Mouse (Mus musculus): ENCODE results near the gene Fam3c. TPM values are rescaled to one million over a fixed set of nuclear protein-coding genes. Genes with fewer than 3 reads are reported as not detected.

Fam3c gene
- polyA plus RNA-seq, 2 experiments = 4.7 to 13.3 TPM

DNA sequence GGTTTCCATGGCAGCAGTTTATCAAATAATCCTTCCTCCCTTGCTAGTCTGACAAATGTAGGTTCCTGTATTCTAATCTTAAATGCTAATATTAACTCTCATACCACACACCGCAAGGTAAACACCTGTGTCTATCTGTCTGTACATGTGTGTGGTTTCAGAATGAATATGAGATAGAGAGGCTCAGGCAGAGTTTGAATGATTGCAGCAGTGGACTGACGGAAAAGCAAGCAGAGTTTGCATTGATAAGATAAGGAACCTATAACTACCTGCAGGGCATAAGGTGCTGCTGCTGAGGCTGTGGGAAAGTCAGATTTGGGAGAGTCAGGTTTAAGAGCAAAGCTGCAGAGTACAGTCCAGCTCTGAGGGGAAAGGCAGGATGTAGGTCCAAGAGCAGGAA lies 10.9 kb upstream of the Fam3c start:
- H3K36me3 ChIP-seq (replicated peaks; ENCODE audit: control insufficient read depth, insufficient read depth, low read depth) = no peaks in the 10 kb centered on the region
- no peaks in the 10 kb centered on the region for H3K4me1 ChIP-seq (replicated peaks; ENCODE audit: control insufficient read depth in 2 of 2, insufficient read depth in 2 of 2, low read length in 1 of 2)
- WGBS (ENCODE audit: insufficient replicate concordance) = 28% methylated on average over 2 of the region's 2 CpGs
- no peaks in the 10 kb centered on the region for H3K27me3 ChIP-seq (ENCODE audit: control insufficient read depth, insufficient read depth, low read length)
- DNase-seq (ENCODE audit: low read depth in 3 of 3, low spot score in 3 of 3) = no peak
- TF ChIP-seq EP300 (IDR thresholded peaks at IDR 0.05; ENCODE audit: low read depth) (no peak), CTCF (IDR thresholded peaks at IDR 0.05; ENCODE audit: low read depth) (no peak)
- no peak overlapping the region for H3K4me2 ChIP-seq (ENCODE audit: low read depth)
- no peaks in the 10 kb centered on the region for H3K9me3 ChIP-seq (ENCODE audit: control insufficient read depth, low read length)
- H3K27ac ChIP-seq = no peak overlapping the region
- no peak overlapping the region for H3K9ac ChIP-seq (replicated peaks)
- no peak overlapping the region for H3K4me3 ChIP-seq (ENCODE audit: insufficient read depth in 1 of 2, low read depth in 2 of 2, low read length in 2 of 2)
- no peak for ATAC-seq (ENCODE audit: insufficient read depth)

DNA sequence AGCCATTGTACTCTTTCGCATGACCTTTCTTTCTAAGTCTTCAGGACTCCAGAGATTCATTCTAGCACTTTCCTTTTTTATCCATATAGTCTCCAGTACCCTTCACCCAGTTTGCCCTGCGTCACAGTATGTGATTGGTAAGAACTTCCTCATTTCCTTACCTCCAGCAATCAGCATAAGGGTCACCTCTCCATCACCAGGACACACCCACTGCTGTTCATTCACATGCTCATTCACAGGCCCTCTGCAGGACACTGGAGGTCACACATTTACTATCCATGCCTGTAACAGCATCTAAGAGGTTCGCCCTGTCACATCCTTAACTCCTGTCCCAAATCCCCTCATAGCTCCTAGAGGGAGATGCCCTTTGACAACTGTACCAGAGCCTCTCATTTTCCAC lies 7.5 kb upstream of the Fam3c start:
- TF ChIP-seq CTCF (IDR thresholded peaks at IDR 0.05; ENCODE audit: low read depth) = 0 out of 2 replicates have a peak, but pooled peaks have one; percentile 18
- TF ChIP-seq EP300 (IDR thresholded peaks at IDR 0.05; ENCODE audit: low read depth) = no peak
- Histone ChIP-seq H3K9ac (replicated peaks) (no peak overlapping the region), H3K9me3 (ENCODE audit: control insufficient read depth, low read length) (no peaks in the 10 kb centered on the region), H3K27me3 (ENCODE audit: control insufficient read depth, insufficient read depth, low read length) (no peaks in the 10 kb centered on the region), H3K4me3 (ENCODE audit: insufficient read depth in 1 of 2, low read depth in 2 of 2, low read length in 2 of 2) (no peak overlapping the region), H3K27ac (no peak overlapping the region), H3K4me2 (ENCODE audit: low read depth) (no peak overlapping the region), H3K36me3 (replicated peaks; ENCODE audit: control insufficient read depth, insufficient read depth, low read depth) (no peaks in the 10 kb centered on the region), H3K4me1 (replicated peaks; ENCODE audit: control insufficient read depth in 2 of 2, insufficient read depth in 2 of 2, low read length in 1 of 2) (no peaks in the 10 kb centered on the region)
- DNase-seq (ENCODE audit: low read depth in 3 of 3, low spot score in 3 of 3) (no peak), ATAC-seq (ENCODE audit: insufficient read depth) (no peak)
- 39% methylated on average over 3 of the region's 3 CpGs for WGBS (ENCODE audit: insufficient replicate concordance)

DNA sequence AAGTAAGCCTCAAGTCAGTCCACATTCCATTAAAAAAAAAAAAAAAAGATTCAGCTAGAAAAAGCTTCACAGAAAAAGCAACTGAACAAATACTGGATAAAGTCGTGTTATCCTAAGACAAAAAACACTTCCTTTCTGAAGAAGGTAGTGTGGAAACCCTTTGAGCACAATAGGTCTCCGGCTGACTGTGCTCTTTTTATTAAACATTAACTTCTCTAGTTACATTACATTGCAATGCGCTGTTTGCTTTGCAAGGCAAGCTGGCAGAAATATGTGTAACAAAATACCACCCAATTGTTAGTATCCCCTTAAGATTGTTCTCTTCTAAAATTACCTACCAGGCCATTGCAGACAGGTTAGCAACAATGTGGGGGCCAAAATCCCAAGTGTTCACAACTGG lies 5.9 kb upstream of the Fam3c start:
- Histone ChIP-seq H3K4me3 (ENCODE audit: insufficient read depth in 1 of 2, low read depth in 2 of 2, low read length in 2 of 2) (no peak overlapping the region), H3K9me3 (ENCODE audit: control insufficient read depth, low read length) (no peaks in the 10 kb centered on the region), H3K27me3 (ENCODE audit: control insufficient read depth, insufficient read depth, low read length) (no peaks in the 10 kb centered on the region), H3K4me2 (ENCODE audit: low read depth) (no peak overlapping the region), H3K27ac (no peak overlapping the region), H3K4me1 (replicated peaks; ENCODE audit: control insufficient read depth in 2 of 2, insufficient read depth in 2 of 2, low read length in 1 of 2) (no peaks in the 10 kb centered on the region), H3K9ac (replicated peaks) (no peak overlapping the region), H3K36me3 (replicated peaks; ENCODE audit: control insufficient read depth, insufficient read depth, low read depth) (no peaks in the 10 kb centered on the region)
- WGBS (ENCODE audit: insufficient replicate concordance) = 57% methylated on average over 3 of the region's 3 CpGs
- TF ChIP-seq CTCF (IDR thresholded peaks at IDR 0.05; ENCODE audit: low read depth) (no peak), EP300 (IDR thresholded peaks at IDR 0.05; ENCODE audit: low read depth) (no peak)
- no peak for ATAC-seq (ENCODE audit: insufficient read depth)
- DNase-seq (ENCODE audit: low read depth in 3 of 3, low spot score in 3 of 3) = no peak

DNA sequence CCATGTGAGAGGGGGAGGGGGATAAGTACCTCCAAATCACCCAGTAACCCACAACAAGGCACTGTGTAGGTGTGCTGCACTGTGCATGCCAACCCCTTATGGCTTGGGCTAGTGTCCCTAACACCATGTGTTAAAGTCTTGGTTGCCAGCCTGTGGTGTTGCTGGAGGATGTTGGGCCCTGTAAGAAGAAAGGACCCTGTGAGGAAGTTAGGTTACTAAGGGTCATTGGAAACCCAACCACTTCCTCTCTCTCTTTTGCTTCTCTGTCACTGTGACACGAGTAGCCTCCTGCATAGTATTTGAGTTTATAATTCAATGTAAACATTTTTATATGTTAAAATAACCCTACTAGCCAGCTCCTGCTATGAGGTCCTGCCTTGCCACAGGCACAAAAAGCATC lies 3.0 kb upstream of the Fam3c start:
- H3K4me2 ChIP-seq (ENCODE audit: low read depth) = no peak overlapping the region
- TF ChIP-seq EP300 (IDR thresholded peaks at IDR 0.05; ENCODE audit: low read depth) = no peak
- no peak for TF ChIP-seq CTCF (IDR thresholded peaks at IDR 0.05; ENCODE audit: low read depth)
- no peak overlapping the region for H3K27ac ChIP-seq
- H3K4me3 ChIP-seq (ENCODE audit: insufficient read depth in 1 of 2, low read depth in 2 of 2, low read length in 2 of 2) = no peak overlapping the region
- no peaks in the 10 kb centered on the region for H3K27me3 ChIP-seq (ENCODE audit: control insufficient read depth, insufficient read depth, low read length)
- H3K9me3 ChIP-seq (ENCODE audit: control insufficient read depth, low read length) = no peaks in the 10 kb centered on the region
- no peak for DNase-seq (ENCODE audit: low read depth in 3 of 3, low spot score in 3 of 3)
- no peaks in the 10 kb centered on the region for H3K36me3 ChIP-seq (replicated peaks; ENCODE audit: control insufficient read depth, insufficient read depth, low read depth)
- peaks cover 0 to 6% of the 10 kb centered on the region in 2 experiments; a peak in 2 of 4 replicates for H3K4me1 ChIP-seq (replicated peaks; ENCODE audit: control insufficient read depth in 2 of 2, insufficient read depth in 2 of 2, low read length in 1 of 2)
- WGBS (ENCODE audit: insufficient replicate concordance) = 7% methylated on average over 1 of the region's 1 CpGs
- no peak for ATAC-seq (ENCODE audit: insufficient read depth)
- no peak overlapping the region for H3K9ac ChIP-seq (replicated peaks)

DNA sequence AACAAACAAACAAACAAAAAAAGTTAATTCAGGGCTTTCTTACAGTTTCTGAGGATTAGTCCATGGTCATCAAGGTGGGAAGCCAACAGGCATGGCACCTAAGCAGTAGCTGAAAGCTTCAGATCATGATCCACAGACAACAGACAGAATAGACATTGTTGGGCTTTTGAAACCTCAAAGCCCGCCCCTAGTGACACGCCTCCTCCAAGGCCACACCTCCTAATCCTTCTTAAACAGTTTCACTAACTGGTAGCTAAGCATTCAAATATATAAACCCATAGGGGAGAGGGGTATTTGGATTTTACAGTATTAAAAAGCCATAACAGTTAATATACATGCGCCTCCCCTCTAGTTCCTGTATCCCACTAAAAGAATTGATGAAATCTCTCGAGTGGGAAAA lies 1.3 kb upstream of the Fam3c start:
- H3K4me3 ChIP-seq (ENCODE audit: insufficient read depth in 1 of 2, low read depth in 2 of 2, low read length in 2 of 2) = no peak overlapping the region
- DNase-seq (ENCODE audit: low read depth in 3 of 3, low spot score in 3 of 3) = no peak
- no peak overlapping the region for H3K4me2 ChIP-seq (ENCODE audit: low read depth)
- H3K4me1 ChIP-seq (replicated peaks; ENCODE audit: control insufficient read depth in 2 of 2, insufficient read depth in 2 of 2, low read length in 1 of 2) = peaks cover 2 to 6% of the 10 kb centered on the region in 2 experiments; a peak in 2 of 4 replicates
- no peaks in the 10 kb centered on the region for H3K27me3 ChIP-seq (ENCODE audit: control insufficient read depth, insufficient read depth, low read length)
- no peak overlapping the region for H3K9ac ChIP-seq (replicated peaks)
- 83% methylated on average over 4 of the region's 4 CpGs for WGBS (ENCODE audit: insufficient replicate concordance)
- no peak overlapping the region for H3K27ac ChIP-seq
- ATAC-seq (ENCODE audit: insufficient read depth) = no peak
- no peak for TF ChIP-seq CTCF (IDR thresholded peaks at IDR 0.05; ENCODE audit: low read depth)
- no peak for TF ChIP-seq EP300 (IDR thresholded peaks at IDR 0.05; ENCODE audit: low read depth)
- no peaks in the 10 kb centered on the region for H3K9me3 ChIP-seq (ENCODE audit: control insufficient read depth, low read length)
- H3K36me3 ChIP-seq (replicated peaks; ENCODE audit: control insufficient read depth, insufficient read depth, low read depth) = no peaks in the 10 kb centered on the region
